Mouse (Mus musculus) hindbrain, embryonic 15.5 days (tissue): Measurements from ENCODE around the gene Pxmp4. TPM values are rescaled to one million over a fixed set of nuclear protein-coding genes. Genes with fewer than 3 reads are reported as not detected.

ENCODE experiments used
- ATAC-seq: fragments of 200-750 bp; cut with Nextera tagmentation; 2 replicates; pipeline ENCODE4 v1.8.0; 2017; ENCODE audit warnings: low read depth, moderate number of reproducible peaks, moderate TSS enrichment; ENCODE audit not compliant: low FRiP score
- H3K27ac ChIP-seq: fragments of 300-500 bp; sonication (generic); replicated peaks from 2 replicates; pipeline ENCODE4 v1.5.1; 2015; ENCODE audit warnings: mild to moderate bottlenecking, inconsistent platforms
- H3K27me3 ChIP-seq: fragments of 300-500 bp; sonication (generic); 2 replicates; pipeline ENCODE4 v1.6.1; 2015; ENCODE audit warnings: control low read depth, inconsistent platforms
- H3K36me3 ChIP-seq: fragments of 300-500 bp; sonication (generic); 2 replicates; pipeline ENCODE4 v1.6.1; 2015; ENCODE audit warnings: control low read depth, inconsistent platforms
- H3K4me1 ChIP-seq: fragments of 300-500 bp; sonication (generic); replicated peaks from 2 replicates; pipeline ENCODE4 v1.6.1; 2015; ENCODE audit warnings: control low read depth, inconsistent platforms
- H3K4me2 ChIP-seq: fragments of 300-500 bp; sonication (generic); 2 replicates; pipeline ENCODE4 v1.6.1; 2015; ENCODE audit warnings: moderate library complexity, mild to moderate bottlenecking, inconsistent platforms
- H3K4me3 ChIP-seq: fragments of 300-500 bp; sonication (generic); 2 replicates; pipeline ENCODE4 v1.5.1; 2015; ENCODE audit warnings: mild to moderate bottlenecking, inconsistent platforms
- H3K9ac ChIP-seq: fragments of 300-500 bp; sonication (generic); 2 replicates; pipeline ENCODE4 v1.6.1; 2015; ENCODE audit warnings: inconsistent platforms
- H3K9me3 ChIP-seq: fragments of 300-500 bp; sonication (generic); 2 replicates; pipeline ENCODE4 v1.6.1; 2016; ENCODE audit warnings: control low read depth, inconsistent platforms
- WGBS: fragments of 180-500 bp; shearing (Covaris S2); methylation state at CpG from one replicate; pipeline ENCODE4 v1.1.7; 2015; 5-methylcytosine and 5-hydroxymethylcytosine counted together
- polyA plus RNA-seq: library from polyadenylated mRNA; unstranded; fragments of >200 nt; fragmentation: Nextera tagmentation; extraction: Ambion mirVana; gene quantifications from 2 replicates; pipeline ENCODE4 v1.2.1, GENCODE M21; 2015

Pxmp4 gene
- 16.9 and 18.6 TPM in 2 replicates for polyA plus RNA-seq

- WGBS: under 1% methylated on average over 13 of the region's 13 CpGs
- Histone ChIP-seq H3K9ac (peak within 1 kb of the TSS; percentile 82), H3K27me3 (no peaks in the 10 kb centered on the region), H3K4me1 (peaks cover 18% of the 10 kb centered on the region), H3K9me3 (no peaks in the 10 kb centered on the region), H3K4me3 (peak within 1 kb of the TSS; percentile 89), H3K27ac (peak within 1 kb of the TSS; percentile 81), H3K36me3 (no peaks in the 10 kb centered on the region), H3K4me2 (peak within 1 kb of the TSS; percentile 83)
- peak; percentile 100 for ATAC-seq
Observed at GRCm38 (mm10) chr2:154603638-154604153, at the start of gene Pxmp4. TSS of gene Pxmp4 (minus strand) at chr2:154603708.

GRCm38 (mm10) chr2:154651363-154651762 lies 47.9 kb upstream of the Pxmp4 start, which contains the start of gene Chmp4b:
TSS of gene Chmp4b (plus strand) at chr2:154651705.
- H3K4me1 ChIP-seq: peaks cover 2% of the 10 kb centered on the region; the same call in 1 of the 2 replicates
- H3K4me2 ChIP-seq: no peak within 1 kb of the TSS
- H3K27ac ChIP-seq: no peak within 1 kb of the TSS
- 66% methylated on average over 8 of the region's 8 CpGs for WGBS
- H3K4me3 ChIP-seq: no peak within 1 kb of the TSS
- 0 out of 2 replicates have a peak, but pooled peaks cover 1% of the 10 kb centered on the region for H3K36me3 ChIP-seq
- ATAC-seq: no peak
- H3K9me3 ChIP-seq: no peaks in the 10 kb centered on the region
- no peaks in the 10 kb centered on the region for H3K27me3 ChIP-seq
- H3K9ac ChIP-seq: no peak within 1 kb of the TSS

DNA sequence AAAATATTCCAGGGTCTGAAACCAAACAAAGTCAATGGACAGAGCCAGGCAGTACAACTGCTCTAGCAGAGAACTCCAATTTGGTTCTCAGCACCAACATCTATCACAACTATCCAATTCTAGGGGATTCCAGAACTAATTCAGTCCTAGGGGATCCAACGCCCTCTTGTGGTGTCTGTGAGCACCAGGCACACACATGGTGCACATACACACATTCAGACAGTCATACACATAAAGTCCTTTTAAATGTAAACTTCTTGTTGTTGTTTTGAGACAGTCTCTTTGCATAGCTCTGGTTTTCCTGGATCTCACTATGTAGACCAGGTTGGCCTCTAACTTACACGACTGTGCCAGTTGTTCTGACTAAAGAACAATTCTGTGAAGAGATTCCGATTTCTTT lies 46.9 kb upstream of the Pxmp4 start:
- no peak overlapping the region for H3K27ac ChIP-seq
- H3K4me1 ChIP-seq: no peaks in the 10 kb centered on the region
- no peak overlapping the region for H3K9ac ChIP-seq
- no peaks in the 10 kb centered on the region for H3K27me3 ChIP-seq
- no peaks in the 10 kb centered on the region for H3K9me3 ChIP-seq
- peaks cover 10% of the 10 kb centered on the region for H3K36me3 ChIP-seq
- 78% methylated on average over 3 of the region's 3 CpGs for WGBS
- no peak overlapping the region for H3K4me3 ChIP-seq
- no peak for ATAC-seq
- no peak overlapping the region for H3K4me2 ChIP-seq

- Histone ChIP-seq H3K4me1 (no peaks in the 10 kb centered on the region), H3K9me3 (no peaks in the 10 kb centered on the region), H3K27me3 (no peaks in the 10 kb centered on the region), H3K9ac (no peak overlapping the region), H3K36me3 (peaks cover 19% of the 10 kb centered on the region), H3K4me3 (no peak overlapping the region), H3K4me2 (no peak overlapping the region), H3K27ac (no peak overlapping the region)
- no peak for ATAC-seq
- WGBS: 28% methylated on average over 3 of the region's 3 CpGs
Observed at GRCm38 (mm10) chr2:154648086-154648485, 44.6 kb upstream of the Pxmp4 start.

DNA sequence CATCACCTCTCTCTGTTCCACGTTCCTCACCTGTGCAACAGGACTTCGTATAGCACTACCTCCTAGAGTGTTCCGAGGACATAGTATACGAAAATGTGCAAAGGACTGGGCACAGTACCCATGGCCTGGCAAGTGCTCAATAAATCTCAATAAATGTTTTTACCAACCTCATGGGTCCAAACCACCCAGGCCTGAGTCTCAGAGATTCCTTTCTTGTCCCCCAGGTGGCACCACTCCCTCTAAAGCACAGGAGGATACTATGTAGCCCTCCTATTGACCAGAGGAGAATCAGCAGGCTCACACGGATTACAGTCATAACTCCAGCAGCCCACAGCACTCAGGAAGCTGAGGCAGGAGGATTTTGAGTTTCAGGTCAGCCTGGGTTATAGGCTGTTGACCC lies 43.1 kb upstream of the Pxmp4 start:
- Histone ChIP-seq H3K4me3 (no peak overlapping the region), H3K9me3 (no peaks in the 10 kb centered on the region), H3K36me3 (peaks cover 28% of the 10 kb centered on the region), H3K27ac (no peak overlapping the region), H3K4me1 (no peaks in the 10 kb centered on the region), H3K4me2 (no peak overlapping the region), H3K9ac (no peak overlapping the region), H3K27me3 (no peaks in the 10 kb centered on the region)
- ATAC-seq: no peak
- 76% methylated on average over 5 of the region's 5 CpGs for WGBS

DNA sequence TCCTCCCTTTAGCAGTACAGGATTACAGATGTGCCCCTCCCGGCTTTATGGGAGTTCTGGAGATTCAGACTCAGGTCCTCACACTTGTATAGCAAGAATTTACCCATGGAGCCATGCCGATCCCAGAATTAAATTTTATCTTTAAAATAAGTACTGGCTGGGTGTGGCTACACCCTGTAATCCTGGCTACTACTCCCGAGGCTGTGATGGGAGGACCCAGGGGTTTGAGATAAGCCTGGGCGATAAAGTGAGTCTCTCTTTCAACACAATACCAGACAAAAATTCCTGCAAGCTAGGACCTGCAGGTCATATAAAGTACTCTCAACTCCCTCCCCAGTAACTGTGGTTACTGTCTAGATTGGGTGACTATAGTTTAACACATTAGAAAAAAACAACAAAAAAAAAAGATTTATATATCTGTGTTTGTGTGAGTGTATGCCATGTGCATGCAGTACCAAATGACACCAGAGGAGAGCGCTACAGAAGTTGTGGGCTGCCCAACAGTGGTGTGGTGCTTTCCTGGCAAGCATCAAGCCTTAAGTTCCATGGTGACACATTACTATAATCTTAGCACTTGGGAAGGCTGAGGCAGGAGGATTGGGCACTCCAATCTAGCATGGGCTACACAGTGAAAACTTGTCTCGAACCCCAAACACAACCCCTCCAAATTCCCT lies 39.3 kb upstream of the Pxmp4 start:
- no peak overlapping the region for H3K27ac ChIP-seq
- no peak overlapping the region for H3K4me3 ChIP-seq
- H3K27me3 ChIP-seq: no peaks in the 10 kb centered on the region
- no peaks in the 10 kb centered on the region for H3K9me3 ChIP-seq
- ATAC-seq: no peak
- H3K4me2 ChIP-seq: no peak overlapping the region
- no peaks in the 10 kb centered on the region for H3K4me1 ChIP-seq
- H3K9ac ChIP-seq: no peak overlapping the region
- WGBS: 93% methylated on average over 6 of the region's 6 CpGs
- H3K36me3 ChIP-seq: peaks cover 52% of the 10 kb centered on the region

DNA sequence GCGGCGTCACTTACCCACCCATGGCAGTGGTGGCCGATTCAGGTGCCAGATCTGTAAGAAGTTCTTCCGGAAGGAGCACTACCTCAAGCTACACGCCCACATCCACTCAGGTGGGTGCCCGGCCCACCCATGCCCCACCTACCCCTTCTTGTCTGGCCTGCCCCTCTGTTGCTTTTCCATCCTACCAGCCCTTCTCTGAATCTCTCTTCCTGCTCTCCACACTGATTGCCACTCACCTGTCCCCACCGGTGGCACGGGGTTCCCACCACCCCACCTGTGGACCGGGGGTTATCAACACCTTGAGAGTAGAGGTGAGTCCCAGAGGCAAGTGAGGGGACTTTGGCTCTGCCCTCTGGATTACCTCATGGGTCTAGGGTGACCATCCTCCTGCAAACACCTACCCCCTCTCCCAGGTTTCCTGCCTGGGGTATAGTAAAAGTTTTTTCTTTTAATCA lies 38.5 kb upstream of the Pxmp4 start:
- Histone ChIP-seq H3K36me3 (peaks cover 60% of the 10 kb centered on the region), H3K4me2 (no peak overlapping the region), H3K27me3 (no peaks in the 10 kb centered on the region), H3K4me3 (no peak overlapping the region), H3K9me3 (no peaks in the 10 kb centered on the region), H3K27ac (no peak overlapping the region), H3K9ac (no peak overlapping the region), H3K4me1 (no peaks in the 10 kb centered on the region)
- WGBS: 96% methylated on average over 9 of the region's 9 CpGs
- no peak for ATAC-seq

GRCm38 (mm10) chr2:154641176-154641575 lies 37.7 kb upstream of the Pxmp4 start:
- Histone ChIP-seq H3K9ac (no peak overlapping the region), H3K4me1 (no peaks in the 10 kb centered on the region), H3K9me3 (no peaks in the 10 kb centered on the region), H3K27me3 (no peaks in the 10 kb centered on the region), H3K4me2 (no peak overlapping the region), H3K27ac (no peak overlapping the region), H3K4me3 (no peak overlapping the region), H3K36me3 (peaks cover 58% of the 10 kb centered on the region)
- 85% methylated on average over 8 of the region's 8 CpGs for WGBS
- ATAC-seq: no peak

GRCm38 (mm10) chr2:154639115-154639514 lies 35.6 kb upstream of the Pxmp4 start:
- Histone ChIP-seq H3K27me3 (no peaks in the 10 kb centered on the region), H3K4me2 (no peak overlapping the region), H3K9ac (no peak overlapping the region), H3K9me3 (no peaks in the 10 kb centered on the region), H3K36me3 (peaks cover 71% of the 10 kb centered on the region), H3K4me3 (no peak overlapping the region), H3K27ac (no peak overlapping the region), H3K4me1 (no peaks in the 10 kb centered on the region)
- ATAC-seq: no peak
- WGBS: 93% methylated on average over 4 of the region's 4 CpGs

GRCm38 (mm10) chr2:154638521-154638920 lies 35.0 kb upstream of the Pxmp4 start:
- Histone ChIP-seq H3K4me3 (no peak overlapping the region), H3K9me3 (no peaks in the 10 kb centered on the region), H3K27ac (no peak overlapping the region), H3K4me1 (no peaks in the 10 kb centered on the region), H3K9ac (no peak overlapping the region), H3K27me3 (no peaks in the 10 kb centered on the region), H3K4me2 (no peak overlapping the region), H3K36me3 (peaks cover 71% of the 10 kb centered on the region)
- no peak for ATAC-seq
- WGBS: 92% methylated on average over 3 of the region's 3 CpGs

DNA sequence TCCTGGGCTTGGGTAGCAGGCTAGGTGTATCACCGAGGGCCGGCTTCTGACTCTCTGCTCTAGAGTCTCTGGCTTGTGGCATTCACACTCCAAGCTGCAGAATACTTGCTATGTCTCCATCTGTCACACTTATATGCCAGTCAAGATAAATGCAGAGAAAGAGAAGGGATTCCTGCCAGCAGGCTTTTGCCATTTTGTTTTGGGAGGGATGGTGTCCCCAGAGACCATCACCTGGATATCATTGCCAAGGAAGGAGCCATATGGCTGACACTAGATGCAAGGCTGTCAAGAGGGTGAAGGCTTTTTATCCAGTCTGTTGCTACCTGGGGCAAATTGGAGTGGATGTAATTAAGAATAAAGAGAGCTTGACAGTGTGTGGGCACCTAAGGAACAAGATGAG lies 32.3 kb upstream of the Pxmp4 start:
- Histone ChIP-seq H3K4me2 (no peak overlapping the region), H3K4me1 (no peaks in the 10 kb centered on the region), H3K9me3 (no peaks in the 10 kb centered on the region), H3K27me3 (no peaks in the 10 kb centered on the region), H3K9ac (no peak overlapping the region), H3K27ac (no peak overlapping the region), H3K4me3 (no peak overlapping the region), H3K36me3 (peaks cover 62% of the 10 kb centered on the region)
- WGBS: 99% methylated on average over 2 of the region's 2 CpGs
- ATAC-seq: no peak

- no peak overlapping the region for H3K4me2 ChIP-seq
- H3K4me3 ChIP-seq: no peak overlapping the region
- no peak overlapping the region for H3K9ac ChIP-seq
- H3K9me3 ChIP-seq: no peaks in the 10 kb centered on the region
- no peaks in the 10 kb centered on the region for H3K27me3 ChIP-seq
- no peak overlapping the region for H3K27ac ChIP-seq
- no peaks in the 10 kb centered on the region for H3K4me1 ChIP-seq
- ATAC-seq: no peak
- WGBS: 94% methylated on average over 9 of the region's 9 CpGs
- H3K36me3 ChIP-seq: peaks cover 64% of the 10 kb centered on the region
Observed at GRCm38 (mm10) chr2:154633876-154634644, 30.6 kb upstream of the Pxmp4 start.
